Mouse (Mus musculus): ENCODE data around the gene Klhl33. TPM values are rescaled to one million over a fixed set of nuclear protein-coding genes. Genes with fewer than 3 reads are reported as not detected.

Gene Klhl33
- polyA plus RNA-seq, 1 experiment from 2014 or later: 0.24 TPM

GRCm38 (mm10) chr14:50862641-50863040 is 34.7 kb downstream of the Klhl33 start:
- DNase-seq (ENCODE audit: low spot score) (no peak), ATAC-seq (replicated peaks; ENCODE audit: low FRiP score, low read depth) (no peak)
- 91% methylated on average over 10 of the region's 10 CpGs for WGBS
- Histone ChIP-seq H3K9ac (ENCODE audit: low read depth, low read length) (no peak overlapping the region), H3K36me3 (ENCODE audit: insufficient read depth, low read length) (0 out of 2 replicates have a peak, but pooled peaks cover 7% of the 10 kb centered on the region), H3K4me1 (replicated peaks; ENCODE audit: insufficient read depth, low read length) (no peaks in the 10 kb centered on the region), H3K27me3 (ENCODE audit: insufficient read depth, low read length) (no peaks in the 10 kb centered on the region), H3K4me3 (replicated peaks; ENCODE audit: low read depth, low read length) (no peak overlapping the region), H3K9me3 (replicated peaks; ENCODE audit: low read length) (no peaks in the 10 kb centered on the region), H3K4me2 (ENCODE audit: low read length) (no peak overlapping the region), H3K27ac (no peak overlapping the region)
- TF ChIP-seq CTCF (IDR thresholded peaks at IDR 0.05; ENCODE audit: low read depth): no peak

GRCm38 (mm10) chr14:50855788-50856187 is 41.5 kb downstream of the Klhl33 start:
- WGBS: 83% methylated on average over 5 of the region's 5 CpGs
- no peak for TF ChIP-seq CTCF (IDR thresholded peaks at IDR 0.05; ENCODE audit: low read depth)

More at GRCm38 (mm10) chr14:50855788-50856187, 41.5 kb downstream of the Klhl33 start:
- H3K4me2 ChIP-seq (ENCODE audit: low read length): no peak overlapping the region
- no peak overlapping the region for H3K27ac ChIP-seq
- ATAC-seq (replicated peaks; ENCODE audit: low FRiP score, low read depth): no peak
- no peaks in the 10 kb centered on the region for H3K4me1 ChIP-seq (replicated peaks; ENCODE audit: insufficient read depth, low read length)
- no peak overlapping the region for H3K9ac ChIP-seq (ENCODE audit: low read depth, low read length)
- no peaks in the 10 kb centered on the region for H3K9me3 ChIP-seq (replicated peaks; ENCODE audit: low read length)
- H3K36me3 ChIP-seq (ENCODE audit: insufficient read depth, low read length): peaks cover 11% of the 10 kb centered on the region; the same call in 1 of the 2 replicates
- DNase-seq (ENCODE audit: low spot score): no peak
- no peaks in the 10 kb centered on the region for H3K27me3 ChIP-seq (ENCODE audit: insufficient read depth, low read length)
- H3K4me3 ChIP-seq (replicated peaks; ENCODE audit: low read depth, low read length): no peak overlapping the region

Other genes with a start within 250 kb of the Klhl33 start
- gene Olfr747, start 204.3 kb downstream of the Klhl33 start, polyA plus RNA-seq (2015; fragmentation: Nextera tagmentation; extraction: Ambion mirVana): not detected in 2 replicates
- gene Olfr748, start 190.1 kb downstream of the Klhl33 start, polyA plus RNA-seq (2015; fragmentation: Nextera tagmentation; extraction: Ambion mirVana): not detected in 2 replicates
- not detected in 2 replicates for gene Olfr749, start 152.4 kb downstream of the Klhl33 start, polyA plus RNA-seq (2015; fragmentation: Nextera tagmentation; extraction: Ambion mirVana)
- 58.4 and 65.4 TPM in 2 replicates for gene Ttc5, start 112.0 kb downstream of the Klhl33 start, polyA plus RNA-seq (2015; fragmentation: Nextera tagmentation; extraction: Ambion mirVana)
- gene Ccnb1ip1, start 89.8 kb downstream of the Klhl33 start, polyA plus RNA-seq (2015; fragmentation: Nextera tagmentation; extraction: Ambion mirVana): not detected in 2 replicates
- 49.0 and 50.3 TPM in 2 replicates for gene Parp2, start 89.7 kb downstream of the Klhl33 start, polyA plus RNA-seq (2015; fragmentation: Nextera tagmentation; extraction: Ambion mirVana)
- 8.4 and 10.9 TPM in 2 replicates for gene Tep1, start 26.9 kb downstream of the Klhl33 start, polyA plus RNA-seq (2015; fragmentation: Nextera tagmentation; extraction: Ambion mirVana)
- gene Osgep, start 27.4 kb upstream of the Klhl33 start, polyA plus RNA-seq (2015; fragmentation: Nextera tagmentation; extraction: Ambion mirVana): 122 and 138 TPM in 2 replicates
- gene Apex1, start 27.5 kb upstream of the Klhl33 start, polyA plus RNA-seq (2015; fragmentation: Nextera tagmentation; extraction: Ambion mirVana): 211 and 212 TPM in 2 replicates
- 49.5 and 52.6 TPM in 2 replicates for gene Pip4p1, start 33.3 kb upstream of the Klhl33 start, polyA plus RNA-seq (2015; fragmentation: Nextera tagmentation; extraction: Ambion mirVana)
- gene Pnp, start 33.6 kb upstream of the Klhl33 start, polyA plus RNA-seq (2015; fragmentation: Nextera tagmentation; extraction: Ambion mirVana): 78.5 and 81.0 TPM in 2 replicates
- not detected in 2 replicates for gene Gm49342, start 47.0 kb upstream of the Klhl33 start, polyA plus RNA-seq (2015; fragmentation: Nextera tagmentation; extraction: Ambion mirVana)
- 0.79 and 1.1 TPM in 2 replicates for gene Pnp2, start 58.5 kb upstream of the Klhl33 start, polyA plus RNA-seq (2015; fragmentation: Nextera tagmentation; extraction: Ambion mirVana)
- 0.08 and 0.11 TPM in 2 replicates for gene Rnase10, start 110.2 kb upstream of the Klhl33 start, polyA plus RNA-seq (2015; fragmentation: Nextera tagmentation; extraction: Ambion mirVana)
- 0.11 TPM in 1 of 2 replicates, not detected in the other for gene Rnase9, start 144.4 kb upstream of the Klhl33 start, polyA plus RNA-seq (2015; fragmentation: Nextera tagmentation; extraction: Ambion mirVana)
- gene Rnase11, start 152.7 kb upstream of the Klhl33 start, polyA plus RNA-seq (2015; fragmentation: Nextera tagmentation; extraction: Ambion mirVana): 0.27 TPM in 1 of 2 replicates, not detected in the other
- 10.3 and 11.1 TPM in 2 replicates for gene Rnase12, start 160.2 kb upstream of the Klhl33 start, polyA plus RNA-seq (2015; fragmentation: Nextera tagmentation; extraction: Ambion mirVana)
- gene Olfr750, start 176.9 kb upstream of the Klhl33 start, polyA plus RNA-seq (2015; fragmentation: Nextera tagmentation; extraction: Ambion mirVana): not detected in 2 replicates
- 41.4 and 48.2 TPM in 2 replicates for gene Rnase4, start 193.6 kb upstream of the Klhl33 start, polyA plus RNA-seq (2015; fragmentation: Nextera tagmentation; extraction: Ambion mirVana)
- 6.7 and 7.5 TPM in 2 replicates for gene Ang, start 193.6 kb upstream of the Klhl33 start, polyA plus RNA-seq (2015; fragmentation: Nextera tagmentation; extraction: Ambion mirVana)
- gene Eddm3b, start 216.9 kb upstream of the Klhl33 start, polyA plus RNA-seq (2015; fragmentation: Nextera tagmentation; extraction: Ambion mirVana): 2.0 and 2.8 TPM in 2 replicates
- 0.83 and 1.4 TPM in 2 replicates for gene Rnase6, start 226.4 kb upstream of the Klhl33 start, polyA plus RNA-seq (2015; fragmentation: Nextera tagmentation; extraction: Ambion mirVana)
- 0.51 and 1.0 TPM in 2 replicates for gene Rnase1, start 249.3 kb upstream of the Klhl33 start, polyA plus RNA-seq (2015; fragmentation: Nextera tagmentation; extraction: Ambion mirVana)